Mouse (Mus musculus): Measurements from ENCODE around the gene Slc22a23.

- TF ChIP-seq CHD2 (IDR thresholded peaks at IDR 0.05; ENCODE audit: low read depth, low read length) (no peak), ZC3H11A (IDR thresholded peaks at IDR 0.05; ENCODE audit: borderline replicate concordance, low read depth, low read length) (no peak), ZNF384 (IDR thresholded peaks at IDR 0.05; ENCODE audit: low read depth, low read length) (no peak), HCFC1 (IDR thresholded peaks at IDR 0.05; ENCODE audit: borderline replicate concordance, insufficient read depth, low read length) (no peak), MAFK (IDR thresholded peaks at IDR 0.05; ENCODE audit: insufficient read depth, low read depth, low read length) (no peak)
Measured at GRCm38 (mm10) chr13:34271665-34272064, 73.3 kb downstream of the Slc22a23 start.

All from ES-E14 (cell line).